Mouse (Mus musculus): ENCODE data around the gene Tshb.

Gene Tshb

GRCm38 (mm10) chr3:102782618-102783017, at the start of gene Tshb:
Gene Tshb (minus strand): TSS chr3:102782718.
- DNase-seq, result no peak

GRCm38 (mm10) chr3:102803937-102804336, 21.4 kb upstream of the Tshb start:
- DNase-seq, result no peak

- DNase-seq, result no peak
Observed at GRCm38 (mm10) chr3:102787369-102787768, 4.9 kb upstream of the Tshb start.

GRCm38 (mm10) chr3:102773018-102773417, 9.5 kb downstream of the Tshb start:
- DNase-seq, result no peak

GRCm38 (mm10) chr3:102764850-102765249, 17.7 kb downstream of the Tshb start:
- peak; percentile 74 for DNase-seq

- peak; percentile 95 for DNase-seq
Observed at GRCm38 (mm10) chr3:102763713-102764400, 18.7 kb downstream of the Tshb start.

GRCm38 (mm10) chr3:102762388-102762787, 20.1 kb downstream of the Tshb start:
- DNase-seq, result peak; percentile 80

GRCm38 (mm10) chr3:102760236-102760635, 22.3 kb downstream of the Tshb start:
- DNase-seq, result peak; percentile 52

- no peak for DNase-seq
Observed at GRCm38 (mm10) chr3:102757019-102757418, 25.5 kb downstream of the Tshb start.

GRCm38 (mm10) chr3:102755801-102756200, 26.7 kb downstream of the Tshb start:
- DNase-seq, result peak; percentile 98

- peak; percentile 93 for DNase-seq
Observed at GRCm38 (mm10) chr3:102752457-102752856, 30.1 kb downstream of the Tshb start.

- peak; percentile 88 for DNase-seq
Observed at GRCm38 (mm10) chr3:102752053-102752452, 30.5 kb downstream of the Tshb start.

- peak; percentile 74 for DNase-seq
Observed at GRCm38 (mm10) chr3:102751536-102751935, 31.0 kb downstream of the Tshb start.

GRCm38 (mm10) chr3:102751136-102751535, 31.4 kb downstream of the Tshb start:
- peak; percentile 22 for DNase-seq

GRCm38 (mm10) chr3:102748686-102749085, 33.8 kb downstream of the Tshb start:
- peak; percentile 91 for DNase-seq

- peak; percentile 48 for DNase-seq
Observed at GRCm38 (mm10) chr3:102748038-102748437, 34.5 kb downstream of the Tshb start.

GRCm38 (mm10) chr3:102746174-102746573, 36.3 kb downstream of the Tshb start:
- peak; percentile 89 for DNase-seq

GRCm38 (mm10) chr3:102744657-102745056, 37.9 kb downstream of the Tshb start:
- DNase-seq, result peak; percentile 97

GRCm38 (mm10) chr3:102743781-102744471, 38.6 kb downstream of the Tshb start:
- peak; percentile 81 for DNase-seq

GRCm38 (mm10) chr3:102743202-102743601, 39.3 kb downstream of the Tshb start:
- peak; percentile 83 for DNase-seq

GRCm38 (mm10) chr3:102742725-102743124, 39.8 kb downstream of the Tshb start:
- DNase-seq, result peak; percentile 58

GRCm38 (mm10) chr3:102738926-102739325, 43.6 kb downstream of the Tshb start:
- peak; percentile 77 for DNase-seq

- peak; percentile 95 for DNase-seq
Observed at GRCm38 (mm10) chr3:102738161-102738901, 44.2 kb downstream of the Tshb start.

- DNase-seq, result peak; percentile 80
Observed at GRCm38 (mm10) chr3:102737106-102737505, 45.4 kb downstream of the Tshb start.
